Mouse (Mus musculus) spleen, adult 2 months (tissue): ENCODE data around the gene Abcb8.

ENCODE experiments used
- CTCF ChIP-seq: fragments of 200-500 bp; IDR thresholded peaks from 2 replicates; pipeline ENCODE4 v1.5.1; 2011; ENCODE audit warnings: mild to moderate bottlenecking, inconsistent platforms; ENCODE audit not compliant: insufficient read depth, insufficient read length, insufficient replicate concordance; ENCODE audit errors: extremely low read depth
- POLR2A ChIP-seq: fragments of 200-500 bp; IDR thresholded peaks from 2 replicates; pipeline ENCODE4 v1.6.1; 2011; ENCODE audit warnings: low read depth, low read length, inconsistent platforms

GRCm38 (mm10) chr5:24366426-24366825, 27.0 kb upstream of the Abcb8 start:
- TF ChIP-seq POLR2A (no peak), CTCF (no peak)
